ENCODE assay signal across 1 mouse cellular context in genomic region chr7:111122531-111123130, GRCm38 (mm10).
A peak's percentile ranks its signal among the peaks of the same experiment; 100 is the strongest.
TF ChIP-seq lines count a peak whose summit lies in the region.

No protein-coding gene starts in this region.

TF ChIP-seq in CH12.LX, 34 proteins besides CTCF, POLR2A, EP300 and RAD21 (continued from another document):
- TF ChIP-seq SIN3A (IDR thresholded peaks at IDR 0.05; ENCODE audit: low read length) (peak; percentile 61; the same call in 1 of the 2 replicates), UBTF (IDR thresholded peaks at IDR 0.05; ENCODE audit: low read depth, low read length) (peak; percentile 81), MAFK (IDR thresholded peaks at IDR 0.05; ENCODE audit: insufficient replicate concordance, low read length) (no peak; the same call in 1 of the 2 replicates), TBP (conservative IDR thresholded peaks at IDR 0.05; ENCODE audit: low read depth, low read length) (peak; percentile 86), ELF1 (IDR thresholded peaks at IDR 0.05; ENCODE audit: low read depth, low read length) (peak; percentile 39), MYC (IDR thresholded peaks at IDR 0.05; ENCODE audit: low read depth, low read length) (peak; percentile 93), ZC3H11A (IDR thresholded peaks at IDR 0.05; ENCODE audit: low read depth, low read length) (no peak), ETS1 (conservative IDR thresholded peaks at IDR 0.05; ENCODE audit: low read depth, low read length) (0 out of 2 replicates have a peak, but pooled peaks have one; percentile 12), MXI1 (IDR thresholded peaks at IDR 0.05; ENCODE audit: low read depth, low read length) (peak; percentile 86), JUND (conservative IDR thresholded peaks at IDR 0.05; ENCODE audit: low read depth, low read length) (no peak)
